Mouse (Mus musculus): ENCODE measurements around the gene Gm42742. TPM values are rescaled to one million over a fixed set of nuclear protein-coding genes. Genes with fewer than 3 reads are reported as not detected.

Gene Gm42742
- polyA plus RNA-seq, 1 experiment from 2014 or later: 37.4 TPM

GRCm38 (mm10) chr7:127011051-127011450 is 9.8 kb downstream of the Gm42742 start:
- H3K36me3 ChIP-seq (ENCODE audit: insufficient read depth): peaks cover 38% of the 10 kb centered on the region

DNA sequence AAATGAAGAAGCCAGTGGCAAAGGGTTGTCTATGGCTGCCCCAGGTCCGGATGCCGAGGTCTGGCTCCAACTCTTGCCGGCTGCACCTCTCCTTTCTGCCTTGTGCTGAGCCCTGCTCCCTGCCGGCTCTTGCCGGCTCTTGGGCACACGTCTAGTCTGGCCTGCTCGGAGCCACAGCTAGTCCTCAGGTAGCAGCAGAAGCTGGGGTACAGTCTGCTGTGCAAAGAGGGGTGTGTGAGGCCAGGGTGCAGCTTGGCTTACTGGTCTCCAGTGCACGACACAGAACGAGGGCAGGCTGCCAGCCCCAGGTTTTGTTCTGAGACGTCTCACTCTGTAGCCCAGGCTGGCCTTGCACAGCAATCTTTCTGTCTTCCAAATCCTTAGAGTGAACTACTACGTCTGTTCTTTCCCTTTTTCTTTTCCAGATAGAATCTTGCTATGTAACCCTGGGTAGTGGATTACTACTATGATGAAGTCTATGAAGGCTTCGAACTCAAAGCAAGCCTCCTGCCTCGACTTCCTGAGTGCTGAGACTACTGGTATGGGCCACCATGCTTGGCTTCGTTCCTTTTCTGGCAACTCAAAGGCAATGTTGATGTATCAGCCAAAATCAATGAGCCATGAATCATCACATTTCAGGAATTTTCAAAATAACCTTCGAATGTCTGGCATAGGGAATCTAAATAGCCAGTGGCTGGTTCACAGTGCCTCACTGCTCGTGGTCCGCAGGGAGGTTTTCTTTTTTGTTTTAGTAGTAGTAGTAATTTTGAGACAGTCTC is 11.4 kb downstream of the Gm42742 start:
- DNase-seq (no peak), ATAC-seq (ENCODE audit: insufficient read depth) (no peak)
- Histone ChIP-seq H3K4me2 (no peak overlapping the region), H3K36me3 (ENCODE audit: insufficient read depth) (peaks cover 25% of the 10 kb centered on the region; the same call in 1 of the 2 replicates), H3K4me3 (ENCODE audit: low read depth, low read length) (no peak overlapping the region), H3K9ac (0 out of 2 replicates have a peak overlapping the region, but pooled peaks have one; percentile 29), H3K4me1 (ENCODE audit: insufficient read depth) (no peaks in the 10 kb centered on the region), H3K27me3 (ENCODE audit: insufficient read depth, low read length) (no peaks in the 10 kb centered on the region), H3K9me3 (ENCODE audit: low read depth, low read length) (no peaks in the 10 kb centered on the region), H3K27ac (ENCODE audit: low read depth) (peak overlapping the region; percentile 46; the same call in 1 of the 2 replicates)
- TF ChIP-seq CTCF (IDR thresholded peaks at IDR 0.05; ENCODE audit: low read depth): no peak
- 78% methylated on average over 17 of the region's 17 CpGs for WGBS

More at GRCm38 (mm10) chr7:127011051-127011450, 9.8 kb downstream of the Gm42742 start:
- no peaks in the 10 kb centered on the region for H3K9me3 ChIP-seq (ENCODE audit: low read depth, low read length)
- TF ChIP-seq CTCF (IDR thresholded peaks at IDR 0.05; ENCODE audit: low read depth): no peak
- no peaks in the 10 kb centered on the region for H3K27me3 ChIP-seq (ENCODE audit: insufficient read depth, low read length)
- H3K27ac ChIP-seq (ENCODE audit: low read depth): no peak overlapping the region
- DNase-seq (no peak), ATAC-seq (ENCODE audit: insufficient read depth) (no peak)
- H3K4me2 ChIP-seq: no peak overlapping the region
- peaks cover 5% of the 10 kb centered on the region; the same call in 1 of the 2 replicates for H3K4me1 ChIP-seq (ENCODE audit: insufficient read depth)
- no peak overlapping the region for H3K9ac ChIP-seq
- 86% methylated on average over 2 of the region's 2 CpGs for WGBS
- no peak overlapping the region for H3K4me3 ChIP-seq (ENCODE audit: low read depth, low read length)

DNA sequence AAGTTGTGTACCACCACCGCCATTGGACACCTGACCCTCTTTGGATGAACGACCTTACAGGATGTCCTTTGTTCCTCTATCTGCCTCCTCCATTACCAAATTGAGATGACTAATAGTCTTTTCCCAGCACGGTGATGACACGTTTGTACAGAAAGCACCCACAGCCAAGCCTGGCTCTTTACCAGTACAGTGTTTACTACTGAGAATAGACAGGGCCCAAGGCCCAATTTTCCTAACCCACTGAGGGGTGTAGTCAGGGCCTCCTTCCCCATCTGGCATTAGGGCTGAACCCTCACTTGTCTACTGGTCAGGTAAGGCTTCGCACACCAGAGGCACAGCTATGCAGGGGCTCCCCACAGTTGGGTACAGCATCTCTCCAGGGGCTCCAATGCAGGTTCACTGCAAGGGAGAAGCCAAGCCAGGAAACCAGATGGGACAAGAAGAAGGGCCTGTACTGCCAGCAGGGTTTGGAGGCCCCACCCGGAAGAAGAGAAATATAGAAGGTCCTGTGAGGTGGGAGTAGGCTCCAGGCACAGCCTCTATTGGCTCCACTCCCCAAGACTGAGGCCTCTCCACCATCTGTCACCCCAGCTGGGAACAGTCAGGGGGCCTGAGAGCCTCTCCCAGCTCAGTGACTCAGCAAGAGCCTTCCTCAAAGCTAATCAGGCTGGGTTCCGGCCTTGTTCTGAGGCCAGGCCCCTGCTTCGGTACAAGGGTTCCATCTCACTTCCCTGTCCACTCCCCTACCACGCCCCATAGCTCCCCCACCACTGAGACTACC is 12.5 kb downstream of the Gm42742 start:
- Histone ChIP-seq H3K4me3 (ENCODE audit: low read depth, low read length) (no peak overlapping the region), H3K27ac (ENCODE audit: low read depth) (peak overlapping the region; percentile 63), H3K4me2 (no peak overlapping the region), H3K27me3 (ENCODE audit: insufficient read depth, low read length) (no peaks in the 10 kb centered on the region), H3K36me3 (ENCODE audit: insufficient read depth) (peaks cover 17% of the 10 kb centered on the region; the same call in 1 of the 2 replicates), H3K9me3 (ENCODE audit: low read depth, low read length) (no peaks in the 10 kb centered on the region), H3K9ac (peak overlapping the region; percentile 29), H3K4me1 (ENCODE audit: insufficient read depth) (no peaks in the 10 kb centered on the region)
- 43% methylated on average over 9 of the region's 9 CpGs for WGBS
- peak; percentile 63 for DNase-seq
- TF ChIP-seq CTCF (IDR thresholded peaks at IDR 0.05; ENCODE audit: low read depth): no peak
- ATAC-seq (ENCODE audit: insufficient read depth): peak; percentile 80

- Histone ChIP-seq H3K4me1 (ENCODE audit: insufficient read depth) (no peaks in the 10 kb centered on the region), H3K4me3 (ENCODE audit: low read depth, low read length) (no peak overlapping the region), H3K27me3 (ENCODE audit: insufficient read depth, low read length) (no peaks in the 10 kb centered on the region), H3K9ac (no peak overlapping the region), H3K9me3 (ENCODE audit: low read depth, low read length) (no peaks in the 10 kb centered on the region), H3K27ac (ENCODE audit: low read depth) (no peak overlapping the region), H3K36me3 (ENCODE audit: insufficient read depth) (peaks cover 7% of the 10 kb centered on the region; the same call in 1 of the 2 replicates), H3K4me2 (no peak overlapping the region)
- no peak for DNase-seq
- ATAC-seq (ENCODE audit: insufficient read depth): no peak
- 75% methylated on average over 6 of the region's 6 CpGs for WGBS
- TF ChIP-seq CTCF (IDR thresholded peaks at IDR 0.05; ENCODE audit: low read depth): no peak
Observed at GRCm38 (mm10) chr7:127007313-127008024, 13.4 kb downstream of the Gm42742 start.

GRCm38 (mm10) chr7:127004122-127004875 is 16.6 kb downstream of the Gm42742 start:
- WGBS: 76% methylated on average over 4 of the region's 4 CpGs
- ATAC-seq (ENCODE audit: insufficient read depth) (no peak), DNase-seq (no peak)
- H3K4me2 ChIP-seq: no peak overlapping the region
- no peaks in the 10 kb centered on the region for H3K9me3 ChIP-seq (ENCODE audit: low read depth, low read length)
- H3K4me3 ChIP-seq (ENCODE audit: low read depth, low read length): no peak overlapping the region
- TF ChIP-seq CTCF (IDR thresholded peaks at IDR 0.05; ENCODE audit: low read depth): peak; percentile 26
- H3K27me3 ChIP-seq (ENCODE audit: insufficient read depth, low read length): no peaks in the 10 kb centered on the region
- H3K4me1 ChIP-seq (ENCODE audit: insufficient read depth): no peaks in the 10 kb centered on the region
- H3K27ac ChIP-seq (ENCODE audit: low read depth): no peak overlapping the region
- no peak overlapping the region for H3K9ac ChIP-seq
- no peaks in the 10 kb centered on the region for H3K36me3 ChIP-seq (ENCODE audit: insufficient read depth)

- no peak for ATAC-seq (ENCODE audit: insufficient read depth)
- no peak for DNase-seq
Observed at GRCm38 (mm10) chr7:127003620-127004019, 17.3 kb downstream of the Gm42742 start.

More at GRCm38 (mm10) chr7:127003620-127004019, 17.3 kb downstream of the Gm42742 start:
- Histone ChIP-seq H3K27ac (ENCODE audit: low read depth) (no peak overlapping the region), H3K36me3 (ENCODE audit: insufficient read depth) (no peaks in the 10 kb centered on the region), H3K27me3 (ENCODE audit: insufficient read depth, low read length) (no peaks in the 10 kb centered on the region), H3K4me2 (no peak overlapping the region), H3K9ac (no peak overlapping the region), H3K4me3 (ENCODE audit: low read depth, low read length) (no peak overlapping the region), H3K9me3 (ENCODE audit: low read depth, low read length) (no peaks in the 10 kb centered on the region), H3K4me1 (ENCODE audit: insufficient read depth) (no peaks in the 10 kb centered on the region)
- TF ChIP-seq CTCF (IDR thresholded peaks at IDR 0.05; ENCODE audit: low read depth): no peak
- WGBS: 78% methylated on average over 5 of the region's 5 CpGs

Data from lung, embryonic 14.5 days (tissue).